Mouse (Mus musculus) layer of hippocampus, adult 8-10 months (tissue): ENCODE measurements around the gene Nop10. TPM values are rescaled to one million over a fixed set of nuclear protein-coding genes. Genes with fewer than 3 reads are reported as not detected.

Experiments
- DNase-seq, 2 experiments: peaks; one replicate each; pipeline ENCODE4 v3.0.0; 2022; ENCODE audit warnings: low spot score in 2 of 2
- total RNA-seq, 4 experiments: library from RNA; stranded (reverse); gene quantifications; 2 replicates each; pipeline ENCODE4 v1.2.4; 2022

Gene Nop10
- 10 to 100 TPM; 44.3 to 56.8 (median 50.6) TPM for total RNA-seq

- peak; percentile 87 to 88 for DNase-seq
Observed at GRCm38 (mm10) chr2:112261748-112262653, at the start of gene Nop10. Gene Nop10 (plus strand): TSS chr2:112261926.

- no peak for DNase-seq
Observed at GRCm38 (mm10) chr2:112215977-112216376, 45.7 kb upstream of the Nop10 start.

GRCm38 (mm10) chr2:112217614-112218013, 44.1 kb upstream of the Nop10 start:
- DNase-seq = no peak

GRCm38 (mm10) chr2:112220880-112221279, 40.8 kb upstream of the Nop10 start:
- DNase-seq = no peak

- DNase-seq = no peak
Observed at GRCm38 (mm10) chr2:112222607-112223006, 39.1 kb upstream of the Nop10 start.

- DNase-seq = no peak
Observed at GRCm38 (mm10) chr2:112224356-112224755, 37.4 kb upstream of the Nop10 start.

- DNase-seq = no peak
Observed at GRCm38 (mm10) chr2:112232623-112233022, 29.1 kb upstream of the Nop10 start.

GRCm38 (mm10) chr2:112236620-112237019, 25.1 kb upstream of the Nop10 start:
- DNase-seq = no peak

GRCm38 (mm10) chr2:112238006-112238405, 23.7 kb upstream of the Nop10 start:
- DNase-seq = no peak

- DNase-seq = peak; percentile 78 to 92
Observed at GRCm38 (mm10) chr2:112239212-112239934, 22.4 kb upstream of the Nop10 start, which contains the start of gene Lpcat4. Gene Lpcat4 (plus strand): TSS chr2:112239468.

GRCm38 (mm10) chr2:112239935-112240721, 21.6 kb upstream of the Nop10 start:
- DNase-seq = no peak

GRCm38 (mm10) chr2:112241787-112242186, 19.9 kb upstream of the Nop10 start:
- DNase-seq = no peak

GRCm38 (mm10) chr2:112245307-112245706, 16.4 kb upstream of the Nop10 start:
- no peak for DNase-seq

- DNase-seq = no peak
Observed at GRCm38 (mm10) chr2:112246193-112246592, 15.5 kb upstream of the Nop10 start.

- DNase-seq = no peak
Observed at GRCm38 (mm10) chr2:112247323-112247722, 14.4 kb upstream of the Nop10 start.

GRCm38 (mm10) chr2:112249780-112250453, 11.8 kb upstream of the Nop10 start:
- no peak for DNase-seq

GRCm38 (mm10) chr2:112254675-112255515, 6.8 kb upstream of the Nop10 start:
- no peak for DNase-seq

- no peak for DNase-seq
Observed at GRCm38 (mm10) chr2:112259241-112259962, 2.3 kb upstream of the Nop10 start, which contains the start of gene Nutm1. Gene Nutm1 (minus strand): TSS chr2:112259291.

- no peak for DNase-seq
Observed at GRCm38 (mm10) chr2:112262779-112263295, 1.1 kb downstream of the Nop10 start.
